Mouse (Mus musculus): Measurements from ENCODE around the gene Slc35a5. TPM values are rescaled to one million over a fixed set of nuclear protein-coding genes. Genes with fewer than 3 reads are reported as not detected.

The Slc35a5 gene
- polyA plus RNA-seq, 1 experiment from 2014 or later, result 7.6 TPM

- Histone ChIP-seq H3K9ac (ENCODE audit: low read depth, low read length) (no peak overlapping the region), H3K4me3 (ENCODE audit: low read depth, low read length) (no peak overlapping the region), H3K27ac (ENCODE audit: low read length) (no peak overlapping the region), H3K4me2 (ENCODE audit: low read depth, low read length) (no peak overlapping the region), H3K27me3 (ENCODE audit: control insufficient read depth, insufficient read depth, low read depth, low read length) (no peaks in the 10 kb centered on the region), H3K9me3 (replicated peaks; ENCODE audit: control insufficient read depth, low read length) (no peaks in the 10 kb centered on the region), H3K4me1 (ENCODE audit: control insufficient read depth, low read depth, low read length) (no peaks in the 10 kb centered on the region), H3K36me3 (ENCODE audit: control insufficient read depth, insufficient read depth) (no peaks in the 10 kb centered on the region)
- 59% methylated on average over 10 of the region's 10 CpGs for WGBS (ENCODE audit: insufficient replicate concordance)
- ATAC-seq (ENCODE audit: low read depth), result no peak
Observed at GRCm38 (mm10) chr16:45098186-45098885, 60.2 kb downstream of the Slc35a5 start.

GRCm38 (mm10) chr16:45097467-45097866, 61.0 kb downstream of the Slc35a5 start:
- Histone ChIP-seq H3K4me3 (ENCODE audit: low read depth, low read length) (no peak overlapping the region), H3K4me2 (ENCODE audit: low read depth, low read length) (no peak overlapping the region), H3K36me3 (ENCODE audit: control insufficient read depth, insufficient read depth) (no peaks in the 10 kb centered on the region), H3K9me3 (replicated peaks; ENCODE audit: control insufficient read depth, low read length) (no peaks in the 10 kb centered on the region), H3K9ac (ENCODE audit: low read depth, low read length) (no peak overlapping the region), H3K4me1 (ENCODE audit: control insufficient read depth, low read depth, low read length) (no peaks in the 10 kb centered on the region), H3K27me3 (ENCODE audit: control insufficient read depth, insufficient read depth, low read depth, low read length) (no peaks in the 10 kb centered on the region), H3K27ac (ENCODE audit: low read length) (no peak overlapping the region)
- no peak for ATAC-seq (ENCODE audit: low read depth)
- 69% methylated on average over 2 of the region's 2 CpGs for WGBS (ENCODE audit: insufficient replicate concordance)

GRCm38 (mm10) chr16:45095561-45096482, 62.7 kb downstream of the Slc35a5 start:
- no peak for ATAC-seq (ENCODE audit: low read depth)
- Histone ChIP-seq H3K9ac (ENCODE audit: low read depth, low read length) (no peak overlapping the region), H3K36me3 (ENCODE audit: control insufficient read depth, insufficient read depth) (no peaks in the 10 kb centered on the region), H3K27ac (ENCODE audit: low read length) (no peak overlapping the region), H3K27me3 (ENCODE audit: control insufficient read depth, insufficient read depth, low read depth, low read length) (no peaks in the 10 kb centered on the region), H3K4me3 (ENCODE audit: low read depth, low read length) (no peak overlapping the region), H3K9me3 (replicated peaks; ENCODE audit: control insufficient read depth, low read length) (no peaks in the 10 kb centered on the region), H3K4me1 (ENCODE audit: control insufficient read depth, low read depth, low read length) (no peaks in the 10 kb centered on the region), H3K4me2 (ENCODE audit: low read depth, low read length) (peak overlapping the region; percentile 15; the same call in 1 of the 2 replicates)
- WGBS (ENCODE audit: insufficient replicate concordance), result 57% methylated on average over 26 of the region's 26 CpGs

GRCm38 (mm10) chr16:45095030-45095429, 63.5 kb downstream of the Slc35a5 start:
- 70% methylated on average over 13 of the region's 13 CpGs for WGBS (ENCODE audit: insufficient replicate concordance)
- no peak overlapping the region for H3K4me2 ChIP-seq (ENCODE audit: low read depth, low read length)
- H3K27ac ChIP-seq (ENCODE audit: low read length), result no peak overlapping the region
- ATAC-seq (ENCODE audit: low read depth), result no peak
- no peaks in the 10 kb centered on the region for H3K9me3 ChIP-seq (replicated peaks; ENCODE audit: control insufficient read depth, low read length)
- H3K4me3 ChIP-seq (ENCODE audit: low read depth, low read length), result no peak overlapping the region
- no peaks in the 10 kb centered on the region for H3K4me1 ChIP-seq (ENCODE audit: control insufficient read depth, low read depth, low read length)
- no peak overlapping the region for H3K9ac ChIP-seq (ENCODE audit: low read depth, low read length)
- no peaks in the 10 kb centered on the region for H3K27me3 ChIP-seq (ENCODE audit: control insufficient read depth, insufficient read depth, low read depth, low read length)
- no peaks in the 10 kb centered on the region for H3K36me3 ChIP-seq (ENCODE audit: control insufficient read depth, insufficient read depth)

GRCm38 (mm10) chr16:45094136-45094756, 64.3 kb downstream of the Slc35a5 start:
- H3K36me3 ChIP-seq (ENCODE audit: control insufficient read depth, insufficient read depth), result no peaks in the 10 kb centered on the region
- H3K27me3 ChIP-seq (ENCODE audit: control insufficient read depth, insufficient read depth, low read depth, low read length), result no peaks in the 10 kb centered on the region
- no peak overlapping the region; the same call in 1 of the 2 replicates for H3K9ac ChIP-seq (ENCODE audit: low read depth, low read length)
- no peak for ATAC-seq (ENCODE audit: low read depth)
- no peak overlapping the region for H3K27ac ChIP-seq (ENCODE audit: low read length)
- no peak overlapping the region for H3K4me2 ChIP-seq (ENCODE audit: low read depth, low read length)
- H3K9me3 ChIP-seq (replicated peaks; ENCODE audit: control insufficient read depth, low read length), result no peaks in the 10 kb centered on the region
- no peaks in the 10 kb centered on the region for H3K4me1 ChIP-seq (ENCODE audit: control insufficient read depth, low read depth, low read length)
- H3K4me3 ChIP-seq (ENCODE audit: low read depth, low read length), result peak overlapping the region; percentile 29; the same call in 1 of the 2 replicates
- WGBS (ENCODE audit: insufficient replicate concordance), result 8% methylated on average over 9 of the region's 9 CpGs

GRCm38 (mm10) chr16:45093137-45093731, 65.3 kb downstream of the Slc35a5 start, which contains the start of gene Ccdc80:
Gene Ccdc80 (plus strand): TSS chr16:45093402.
- H3K27ac ChIP-seq (ENCODE audit: low read length), result no peak within 1 kb of the TSS
- H3K9me3 ChIP-seq (replicated peaks; ENCODE audit: control insufficient read depth, low read length), result no peaks in the 10 kb centered on the region
- H3K4me3 ChIP-seq (ENCODE audit: low read depth, low read length), result peak within 1 kb of the TSS; percentile 29; the same call in 1 of the 2 replicates
- no peaks in the 10 kb centered on the region for H3K36me3 ChIP-seq (ENCODE audit: control insufficient read depth, insufficient read depth)
- no peak within 1 kb of the TSS; the same call in 1 of the 2 replicates for H3K9ac ChIP-seq (ENCODE audit: low read depth, low read length)
- no peaks in the 10 kb centered on the region for H3K4me1 ChIP-seq (ENCODE audit: control insufficient read depth, low read depth, low read length)
- ATAC-seq (ENCODE audit: low read depth), result no peak
- H3K27me3 ChIP-seq (ENCODE audit: control insufficient read depth, insufficient read depth, low read depth, low read length), result no peaks in the 10 kb centered on the region
- H3K4me2 ChIP-seq (ENCODE audit: low read depth, low read length), result no peak within 1 kb of the TSS
- 11% methylated on average over 6 of the region's 6 CpGs for WGBS (ENCODE audit: insufficient replicate concordance)

- ATAC-seq (ENCODE audit: low read depth), result no peak; the same call in 1 of the 2 replicates
- H3K4me3 ChIP-seq (ENCODE audit: low read depth, low read length), result no peak overlapping the region
- H3K9me3 ChIP-seq (replicated peaks; ENCODE audit: control insufficient read depth, low read length), result no peaks in the 10 kb centered on the region
- H3K27me3 ChIP-seq (ENCODE audit: control insufficient read depth, insufficient read depth, low read depth, low read length), result no peaks in the 10 kb centered on the region
- H3K4me1 ChIP-seq (ENCODE audit: control insufficient read depth, low read depth, low read length), result no peaks in the 10 kb centered on the region
- H3K4me2 ChIP-seq (ENCODE audit: low read depth, low read length), result peak overlapping the region; percentile 14
- 5% methylated on average over 10 of the region's 10 CpGs for WGBS (ENCODE audit: insufficient replicate concordance)
- H3K36me3 ChIP-seq (ENCODE audit: control insufficient read depth, insufficient read depth), result no peaks in the 10 kb centered on the region
- H3K27ac ChIP-seq (ENCODE audit: low read length), result no peak overlapping the region
- H3K9ac ChIP-seq (ENCODE audit: low read depth, low read length), result no peak overlapping the region
Observed at GRCm38 (mm10) chr16:45090005-45090404, 68.5 kb downstream of the Slc35a5 start.

All from liver, embryonic 16.5 days (tissue).